Mouse (Mus musculus) inflammation-experienced regulatory T-cells, adult 6 months (primary cell): ENCODE data around the gene Zfp786. TPM values are rescaled to one million over a fixed set of nuclear protein-coding genes. Genes with fewer than 3 reads are reported as not detected.
"Not testable (repeated sequence)": the region's sequence is repeated elsewhere in the genome, so short reads cannot be mapped to it uniquely, and the experiment has no call there.

Source experiments
- ATAC-seq: one replicate; pipeline ENCODE4 v1.8.0; 2017
- polyA plus RNA-seq, 3 experiments: library from polyadenylated mRNA; unstranded; fragments of 100-300 nt; shearing (Covaris generic); gene quantifications; one replicate each; pipeline ENCODE4 v1.2.1; 2017

Gene Zfp786
- under 1 TPM in 2 of 3 experiments, not detected in 1; 0.11 to 0.34 TPM for polyA plus RNA-seq

DNA sequence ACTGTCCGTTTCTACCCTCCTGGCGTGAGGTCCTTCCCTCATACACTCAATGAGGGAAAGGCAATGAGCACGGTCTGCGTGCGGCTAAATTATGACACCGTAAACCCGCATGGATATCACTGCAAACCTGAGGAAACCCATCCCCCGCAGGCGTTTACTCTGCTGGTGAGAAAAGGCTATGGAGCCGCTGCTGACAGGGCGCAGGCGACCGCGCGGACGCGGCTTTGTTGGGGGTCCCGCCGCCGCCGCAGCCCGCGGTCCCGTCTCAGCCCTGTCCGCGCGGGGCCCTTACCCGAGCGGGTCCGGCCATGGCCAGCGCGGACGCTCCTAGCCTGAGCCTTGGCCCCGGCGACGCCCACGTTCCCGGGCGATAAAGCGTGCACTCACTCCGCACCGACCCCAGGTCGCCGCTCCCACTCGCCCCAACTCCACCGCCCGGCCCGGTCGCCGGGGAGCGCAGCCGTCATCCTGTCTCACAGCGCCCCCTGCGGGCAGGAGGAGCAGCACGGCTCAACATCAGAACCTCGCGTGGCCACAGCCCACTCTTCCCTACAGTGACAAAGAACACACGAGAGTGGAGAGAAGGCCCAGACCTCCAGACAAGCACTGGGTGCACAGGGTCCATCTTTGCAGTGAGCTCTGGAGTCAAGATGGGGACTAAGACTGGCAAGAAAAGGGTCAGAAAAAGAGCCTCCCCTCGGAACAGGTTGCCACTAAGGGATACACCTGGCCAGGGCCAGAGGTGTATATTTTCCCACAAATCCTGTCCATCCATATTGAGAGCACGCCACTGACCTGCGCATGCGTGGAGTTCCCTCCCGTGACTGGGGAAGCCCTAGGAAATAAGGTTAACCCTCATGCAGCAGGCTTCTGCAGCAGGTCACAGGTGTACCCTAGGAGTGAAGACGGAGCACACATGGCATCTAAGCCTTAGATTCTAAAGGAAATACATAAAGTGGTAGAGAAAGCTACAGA, at the start of gene Zfp786:
Gene Zfp786, minus strand, starts transcription at position 764 of the 975 bp plus-strand sequence.
- ATAC-seq: peak; percentile 91

DNA sequence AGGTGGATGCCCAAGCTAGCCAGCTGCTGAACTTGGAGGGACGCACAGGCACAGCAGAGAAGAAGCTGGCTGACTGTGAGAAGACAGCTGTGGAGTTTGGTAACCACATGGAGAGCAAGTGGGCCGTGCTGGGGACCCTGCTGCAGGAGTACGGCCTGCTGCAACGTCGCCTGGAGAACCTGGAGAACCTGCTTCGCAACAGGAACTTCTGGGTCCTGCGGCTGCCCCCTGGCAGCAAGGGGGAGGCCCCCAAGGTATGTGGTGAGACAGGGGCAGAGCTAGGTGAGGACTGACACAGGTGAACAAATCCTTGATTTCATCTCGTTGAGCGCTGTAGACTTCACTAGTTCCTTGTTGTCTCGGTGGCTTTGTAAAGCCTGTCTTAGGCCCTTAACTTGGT, 49.5 kb upstream of the Zfp786 start:
- no peak for ATAC-seq

DNA sequence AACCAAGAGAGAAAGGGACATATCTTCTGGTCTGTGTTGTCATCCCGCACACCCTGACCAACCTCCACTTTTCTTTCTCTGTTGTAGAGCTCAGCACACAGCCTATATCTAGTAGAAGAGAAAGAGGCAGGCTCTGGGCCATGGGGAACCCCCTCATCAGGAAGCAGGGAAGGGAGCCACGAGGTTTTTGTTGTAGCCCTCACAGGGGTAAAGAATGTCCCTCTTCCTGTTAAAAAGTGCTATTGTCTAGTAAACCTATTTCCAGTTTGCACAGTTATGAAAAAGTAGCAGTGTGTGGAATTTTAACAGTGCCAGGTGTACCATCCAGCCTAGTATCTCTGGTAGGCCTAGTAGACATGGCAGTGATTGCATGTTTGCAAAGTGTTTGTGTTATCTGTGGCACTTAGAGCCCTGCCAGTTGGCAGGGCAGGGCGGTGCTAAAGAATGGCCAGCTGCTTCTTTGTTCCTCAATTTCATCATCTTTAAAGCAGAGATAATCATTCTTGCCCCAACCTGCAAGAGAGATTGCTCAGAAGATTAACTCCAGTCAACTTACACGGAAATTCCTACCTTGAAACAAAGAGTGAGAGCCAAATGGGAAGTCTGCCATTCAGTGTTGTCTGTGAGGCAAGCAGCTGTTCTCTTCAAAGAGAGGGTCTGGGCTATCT, 48.5 kb upstream of the Zfp786 start:
- no peak for ATAC-seq

DNA sequence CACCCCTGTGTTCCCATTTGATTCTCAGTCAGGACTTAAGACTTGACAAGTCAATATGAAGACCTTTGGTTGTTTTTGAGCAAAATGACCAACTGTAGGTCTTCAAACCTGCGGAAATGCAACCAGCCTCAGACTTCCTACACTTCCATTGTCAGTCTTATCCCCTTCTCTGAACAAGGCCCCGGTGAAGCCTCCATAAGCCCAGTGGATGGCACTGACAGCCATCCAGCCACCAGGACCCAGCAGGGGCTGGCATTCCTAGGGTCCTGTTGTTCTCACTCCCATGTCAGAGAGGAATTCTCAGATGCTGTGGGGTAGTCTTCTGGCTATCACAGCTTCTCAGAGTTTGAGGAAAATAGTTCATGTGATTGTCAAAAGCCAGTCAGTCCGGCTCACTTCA, 47.9 kb upstream of the Zfp786 start:
- no peak for ATAC-seq

DNA sequence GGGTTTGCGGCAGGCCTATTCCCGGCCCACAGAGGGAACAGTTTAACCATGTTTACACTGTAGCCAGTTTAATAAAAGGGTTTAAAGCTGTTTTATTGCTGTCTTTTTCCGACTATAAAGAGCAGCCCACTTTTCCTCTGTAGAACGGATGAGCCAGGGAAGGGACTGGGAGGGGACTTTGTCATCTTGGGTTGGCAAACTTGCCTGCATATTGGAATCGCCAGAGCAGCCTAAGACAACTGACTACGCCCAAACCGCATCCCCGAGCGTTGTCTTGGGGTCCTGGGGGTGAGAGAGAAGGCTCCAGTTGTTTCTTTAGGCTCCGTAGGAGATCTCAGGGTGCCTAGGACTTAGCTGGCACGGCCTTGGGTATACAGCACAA, 47.5 kb upstream of the Zfp786 start:
- no peak for ATAC-seq

DNA sequence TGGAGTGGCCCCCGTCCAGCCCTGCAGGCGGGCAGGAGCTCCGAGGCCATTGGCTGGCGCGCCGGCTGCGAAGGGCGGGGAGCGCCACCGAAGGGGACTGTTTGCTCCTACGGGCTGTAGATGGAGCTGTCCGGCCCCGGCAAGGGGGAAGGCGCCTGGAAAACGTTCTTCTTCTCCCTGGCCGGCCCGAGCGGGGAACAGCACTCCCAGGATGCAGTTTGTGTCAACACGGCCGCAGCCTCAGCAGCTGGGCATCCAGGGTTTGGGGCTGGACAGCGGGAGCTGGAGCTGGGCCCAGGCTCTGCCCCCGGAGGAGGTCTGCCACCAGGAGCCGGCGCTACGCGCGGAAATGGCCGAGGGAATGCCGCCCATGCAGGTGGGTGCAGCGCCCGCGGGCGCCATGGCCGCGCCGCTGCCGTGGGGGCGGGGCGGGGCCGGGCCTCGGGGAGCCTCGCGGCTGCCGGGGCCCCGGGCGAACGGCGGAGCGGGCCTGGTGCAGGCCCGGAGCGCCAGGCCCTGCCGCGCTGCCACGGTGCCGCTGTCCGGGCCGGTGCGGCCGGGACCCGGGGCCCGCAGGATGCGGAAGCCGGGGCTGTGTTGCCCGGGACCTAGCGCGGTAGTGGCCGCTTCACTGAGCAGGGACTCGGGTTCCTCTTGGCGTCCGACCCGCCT, 46.9 kb upstream of the Zfp786 start:
- ATAC-seq: peak; percentile 78

DNA sequence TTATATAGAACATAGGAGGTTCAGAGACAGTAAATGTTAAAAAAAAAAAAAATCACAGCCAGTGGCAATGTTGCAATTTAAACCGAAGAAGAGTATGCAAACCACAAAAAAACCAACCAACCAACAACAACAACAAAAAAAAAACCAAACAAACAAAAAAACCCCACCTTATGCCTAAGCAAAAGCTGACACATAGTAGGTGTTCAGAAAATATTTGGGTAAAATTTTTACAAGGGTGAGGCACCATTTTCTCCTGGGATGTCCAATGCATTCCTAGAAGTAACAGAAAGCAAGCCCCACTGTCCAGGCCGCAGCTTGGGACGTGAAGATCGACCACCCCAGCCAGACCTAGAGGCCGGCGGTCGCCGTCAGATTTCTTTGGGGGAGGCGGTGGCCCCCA, 46.4 kb upstream of the Zfp786 start, which contains the start of gene Zfp282:
Gene Zfp282, plus strand, starts transcription at position 147 of the 400 bp plus-strand sequence.
- ATAC-seq: no peak

DNA sequence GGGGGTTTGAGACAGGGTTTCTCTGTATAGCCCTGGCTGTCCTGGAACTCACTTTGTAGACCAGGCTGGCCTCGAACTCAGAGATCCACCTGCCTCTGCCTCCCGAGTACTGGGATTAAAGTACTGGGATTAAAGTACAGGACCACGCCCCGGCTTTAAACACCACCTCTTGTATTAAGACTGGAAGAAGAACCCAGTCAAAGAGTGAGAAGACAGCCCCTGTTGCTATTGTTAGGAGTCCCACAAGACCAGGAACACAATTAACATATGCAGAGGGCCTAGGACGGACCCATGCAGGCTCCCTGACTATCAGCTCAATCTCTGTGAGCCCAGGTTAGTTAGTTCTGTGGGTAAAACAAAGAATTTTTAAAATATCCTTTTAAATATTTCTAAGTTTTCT, 41.6 kb upstream of the Zfp786 start:
- ATAC-seq: no peak

DNA sequence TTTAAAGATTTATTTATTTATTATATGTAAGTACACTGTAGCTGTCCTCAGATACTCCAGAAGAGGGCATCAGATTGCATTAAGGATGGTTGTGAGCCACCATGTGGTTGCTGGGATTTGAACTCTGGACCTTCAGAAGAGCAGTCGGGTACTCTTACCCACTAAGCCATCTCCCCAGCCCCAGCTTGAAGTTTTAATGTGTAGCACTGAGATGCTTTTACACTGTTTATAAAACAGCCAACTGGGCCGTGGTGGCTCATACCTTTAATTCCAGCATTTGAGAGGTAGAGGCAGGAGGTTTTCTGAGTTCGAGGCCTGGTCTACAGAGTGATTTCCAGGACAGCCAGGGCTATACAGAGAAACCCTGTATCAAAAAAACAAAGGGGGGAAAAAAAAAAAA, 27.1 kb upstream of the Zfp786 start:
- not testable (repeated sequence) for ATAC-seq

DNA sequence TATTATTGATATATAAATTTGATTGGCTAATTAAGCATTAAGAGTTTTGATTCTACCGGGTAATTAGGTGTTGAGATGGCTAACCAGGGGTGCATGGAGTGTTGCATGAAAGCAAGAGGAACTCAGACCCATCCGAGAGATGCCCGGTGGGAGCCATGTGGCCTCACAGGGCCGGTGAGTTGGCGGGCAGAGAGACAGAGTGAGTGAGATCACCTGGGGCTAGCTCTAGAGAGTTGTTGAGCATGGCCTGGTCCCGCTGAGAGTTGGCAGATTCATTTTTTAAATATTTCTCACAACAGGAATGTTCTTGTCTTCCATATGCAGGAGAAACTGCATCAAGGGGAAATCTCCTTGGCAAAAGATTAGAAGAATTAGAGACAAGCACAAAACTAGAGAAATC, 26.6 kb upstream of the Zfp786 start:
- ATAC-seq: no peak

DNA sequence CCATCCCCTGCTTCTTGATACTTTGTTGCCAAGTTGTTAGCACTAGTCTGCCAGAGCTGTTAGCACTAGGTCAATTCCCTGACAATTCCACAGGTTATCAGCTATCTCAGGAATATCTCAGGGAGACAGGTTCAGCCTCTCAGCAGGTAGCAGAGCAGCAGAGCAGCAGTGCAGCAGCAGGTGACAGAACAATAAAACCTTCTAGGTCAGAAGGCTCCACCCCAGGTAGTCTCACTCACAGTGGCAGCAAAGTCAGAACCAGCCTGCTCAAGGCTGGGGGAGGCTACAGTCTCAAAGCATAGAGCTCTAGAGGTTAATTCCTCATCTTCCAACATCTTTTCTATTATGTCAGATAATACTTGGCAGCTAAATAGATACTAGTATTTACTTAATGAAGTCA, 15.1 kb upstream of the Zfp786 start:
- no peak for ATAC-seq

DNA sequence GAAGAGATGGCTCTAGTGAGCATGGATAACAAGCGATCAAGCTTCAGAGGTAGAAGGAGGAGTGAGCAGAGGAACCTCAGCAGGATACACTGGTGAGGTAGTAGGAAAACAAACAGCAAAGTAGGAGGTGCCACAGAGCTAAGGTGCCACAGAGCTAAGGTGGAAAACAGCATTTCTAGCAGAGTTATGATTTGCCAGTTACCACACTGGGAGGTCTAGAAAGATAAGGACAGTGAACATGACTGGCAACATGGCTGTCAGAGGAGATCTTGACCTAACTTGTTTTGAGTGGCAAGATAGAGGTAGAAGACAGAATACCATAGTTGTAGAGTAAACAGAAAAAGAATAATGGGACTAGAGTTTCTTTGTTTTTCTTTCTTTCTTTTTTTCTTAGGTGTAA, 11.7 kb upstream of the Zfp786 start:
- no peak for ATAC-seq

DNA sequence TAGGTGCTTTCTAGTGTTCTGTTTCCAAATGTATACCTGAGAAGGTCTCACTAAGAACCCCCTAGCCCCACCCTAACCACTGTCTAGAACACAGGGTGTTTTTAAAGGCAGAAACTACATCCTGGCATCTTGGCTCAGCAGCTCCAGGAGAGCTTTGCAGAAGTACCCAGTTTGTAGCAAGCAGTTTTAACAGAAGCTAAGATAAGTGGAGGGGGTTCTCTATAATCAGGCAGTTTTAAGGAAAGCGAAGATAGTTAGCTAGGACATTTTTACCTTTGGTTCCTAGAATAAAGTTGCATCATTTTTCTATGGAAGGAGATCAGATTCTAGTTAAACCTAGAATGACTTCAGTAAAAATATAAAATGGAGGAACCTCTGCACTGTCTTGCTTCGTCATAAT, 11.2 kb upstream of the Zfp786 start:
- no peak for ATAC-seq

DNA sequence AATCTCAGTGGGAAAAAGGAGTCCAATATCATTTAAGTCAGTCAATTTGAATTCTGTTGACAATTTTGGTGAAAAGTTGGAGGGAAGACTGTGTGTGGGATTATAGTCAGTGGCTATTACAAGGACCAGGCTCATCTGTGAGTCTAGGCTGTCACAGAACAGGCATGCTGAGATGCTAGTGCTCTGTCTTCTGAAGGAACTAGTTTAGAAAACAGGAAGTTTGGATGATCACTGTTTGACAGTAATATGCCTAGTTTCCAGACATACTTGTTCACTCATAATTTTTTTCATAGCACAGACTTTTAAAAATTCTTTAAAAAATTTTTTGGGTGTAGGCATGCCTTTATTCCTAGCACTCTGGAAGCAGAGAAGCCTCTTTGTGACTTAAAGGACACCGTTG, 10.4 kb upstream of the Zfp786 start:
- no peak for ATAC-seq

DNA sequence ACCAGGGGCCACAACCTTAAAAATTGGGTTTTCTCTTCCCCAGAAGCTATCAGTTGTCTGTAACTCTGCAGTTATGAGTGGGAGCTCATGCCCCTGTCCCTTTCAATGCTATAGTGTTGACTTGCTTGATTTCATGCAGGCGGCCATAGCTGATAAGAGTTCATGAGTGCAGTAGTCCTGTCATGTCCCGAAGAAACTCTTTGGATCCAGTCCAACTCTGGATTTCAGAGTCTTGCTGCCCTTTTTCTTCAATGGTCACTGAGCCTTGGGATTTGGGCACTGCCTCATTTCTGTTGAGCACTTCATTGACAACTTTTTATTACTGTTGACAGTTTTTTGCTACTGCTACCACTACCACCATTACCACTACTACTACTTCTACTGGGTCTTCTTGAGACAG, 7.0 kb upstream of the Zfp786 start:
- no peak for ATAC-seq

DNA sequence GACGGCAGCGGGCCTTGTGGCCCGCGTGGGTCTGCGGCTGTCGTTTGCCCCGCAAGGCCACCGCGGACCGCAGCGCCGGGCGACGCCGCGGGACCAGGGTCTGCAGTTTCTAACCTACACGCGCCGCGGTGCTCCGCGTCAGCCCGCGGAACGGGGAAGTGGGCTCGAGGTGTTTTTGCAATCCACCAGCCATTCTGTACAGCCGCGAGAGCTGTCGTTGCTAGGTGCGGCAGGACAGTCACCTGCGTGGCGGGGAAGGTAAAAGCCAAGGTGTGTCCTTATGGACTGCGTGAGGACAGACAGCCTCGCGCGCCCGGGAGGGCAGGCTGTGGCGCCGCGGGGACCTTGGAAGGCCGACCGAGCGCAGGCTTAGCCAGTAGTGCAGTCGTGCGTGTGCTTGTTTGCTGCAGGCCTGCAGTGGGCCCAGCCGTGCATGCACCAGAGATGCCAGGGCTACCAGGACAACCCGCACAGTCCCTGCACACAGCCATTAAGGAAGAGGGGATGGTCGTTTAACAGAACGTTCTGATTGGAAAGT, 5.4 kb upstream of the Zfp786 start:
- ATAC-seq: peak; percentile 41

DNA sequence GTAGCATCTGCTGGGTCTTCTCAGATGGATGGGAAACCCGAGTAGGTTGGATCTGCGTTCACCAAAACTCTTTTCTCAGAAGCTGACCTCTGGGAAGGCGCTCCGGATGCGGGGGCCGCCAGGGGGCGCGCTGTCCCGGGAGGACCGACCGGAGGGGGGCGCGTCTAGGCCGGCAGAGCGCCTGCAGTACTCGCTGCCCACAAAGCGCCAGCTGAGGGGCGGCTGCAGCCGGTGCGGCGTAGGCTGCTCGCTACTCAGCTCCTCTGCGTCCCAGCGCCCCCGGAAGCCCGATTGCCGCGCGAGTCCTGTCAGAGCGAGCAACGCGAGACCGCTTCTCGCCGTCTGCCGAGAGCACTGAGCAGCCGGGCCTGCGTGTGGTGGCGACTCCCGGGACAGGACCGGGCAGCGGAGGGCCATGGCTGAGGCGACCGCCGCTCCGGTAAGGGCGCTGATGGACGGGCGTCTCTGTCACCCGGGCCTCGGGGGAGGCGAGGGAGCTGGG, 4.9 kb upstream of the Zfp786 start, which contains the start of gene Zfp398:
Gene Zfp398, plus strand, starts transcription at position 180 of the 502 bp plus-strand sequence.
- peak; percentile 95 for ATAC-seq

DNA sequence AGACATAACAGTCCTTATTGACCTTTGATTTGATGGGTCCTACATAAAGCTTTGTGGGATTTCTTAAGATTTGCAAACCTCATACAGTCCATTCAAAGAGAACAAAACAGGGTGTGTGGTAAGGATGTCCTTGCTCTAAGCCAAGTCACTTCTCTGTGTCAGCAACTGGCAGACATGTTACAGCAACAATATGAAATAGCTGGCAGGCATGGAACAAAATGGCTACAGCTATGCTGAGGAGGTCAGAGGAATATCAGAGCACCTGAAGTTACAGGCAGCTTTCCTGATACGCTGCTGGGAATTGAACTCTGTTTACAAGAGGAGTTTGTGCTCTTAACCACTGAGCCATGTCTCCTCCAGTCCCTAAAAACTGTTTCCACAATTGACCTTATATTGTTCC, 1.6 kb upstream of the Zfp786 start:
- ATAC-seq: no peak

DNA sequence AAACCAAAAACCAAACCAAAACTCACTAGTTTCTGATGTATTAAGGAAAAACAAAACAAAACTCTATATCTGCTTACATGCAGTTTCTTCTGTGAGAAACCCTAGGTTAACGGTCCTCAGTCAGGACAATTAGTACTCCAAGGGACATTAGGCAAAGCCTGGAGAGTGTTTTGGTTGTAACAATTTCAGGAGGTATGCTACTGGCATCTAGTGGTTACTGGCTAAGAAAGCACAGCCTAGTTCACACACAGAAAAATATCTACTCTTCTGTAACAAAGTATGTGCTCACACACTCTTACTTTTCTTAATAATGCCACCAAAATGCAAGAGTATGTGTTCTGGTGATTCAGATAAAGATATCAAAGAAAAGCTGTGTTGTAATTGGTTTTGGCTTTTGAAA, 1.7 kb downstream of the Zfp786 start:
- no peak for ATAC-seq

DNA sequence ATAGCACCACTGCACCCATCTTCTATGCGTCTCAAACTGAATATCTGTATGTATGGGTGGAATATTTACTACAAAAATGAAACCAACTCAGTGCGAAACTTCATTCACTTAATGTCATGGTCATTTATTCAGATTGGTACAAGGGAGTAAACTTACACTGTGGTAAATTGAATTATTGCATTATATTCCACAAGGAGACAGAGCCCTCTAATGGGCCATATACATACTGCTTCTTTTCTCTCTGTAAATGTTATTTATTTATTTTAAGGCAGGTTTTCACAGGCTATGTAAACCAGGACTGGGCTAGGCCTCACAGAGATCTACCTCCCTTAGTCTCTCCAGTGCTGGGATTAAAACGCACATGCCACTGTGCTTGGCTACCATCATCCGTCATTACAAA, 3.2 kb downstream of the Zfp786 start:
- no peak for ATAC-seq

DNA sequence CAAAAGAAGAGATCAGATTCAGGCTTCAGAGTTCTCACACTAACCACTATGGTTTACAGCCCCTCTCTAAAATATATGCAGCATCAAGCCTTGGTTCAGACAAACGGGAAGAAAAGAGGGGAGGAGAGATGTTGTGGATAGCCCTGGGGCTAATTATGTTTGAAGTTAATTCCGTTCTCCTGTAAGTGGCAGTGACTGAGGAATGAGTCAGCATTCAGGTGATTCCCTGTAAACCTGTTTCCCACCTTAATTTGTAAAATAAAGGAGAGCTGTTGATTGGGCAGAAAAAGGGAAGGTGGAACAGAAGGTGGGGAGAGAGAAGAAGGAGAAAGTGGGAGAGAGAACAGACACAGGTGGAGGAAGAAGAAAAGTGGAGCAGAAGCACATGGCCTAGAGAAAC, 6.4 kb downstream of the Zfp786 start:
- ATAC-seq: no peak

DNA sequence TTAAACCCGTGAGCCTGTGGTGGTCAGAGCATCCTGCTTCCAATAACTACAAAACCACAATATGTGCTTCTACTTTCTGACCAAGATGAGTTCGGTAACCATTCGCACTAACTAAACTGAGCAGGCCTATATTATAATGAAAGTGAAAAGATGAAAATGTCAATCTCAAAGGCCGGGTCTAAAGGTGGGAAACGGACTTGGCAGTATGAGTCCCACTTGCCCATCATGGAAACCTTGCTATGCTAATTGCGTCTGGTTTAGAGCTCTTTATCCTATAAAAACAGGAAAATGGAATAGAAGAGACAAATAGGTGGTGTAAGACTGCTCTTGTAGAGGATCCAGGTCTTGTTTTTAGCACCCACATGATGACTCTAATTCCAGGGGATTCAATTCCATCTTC, 8.9 kb downstream of the Zfp786 start:
- no peak for ATAC-seq

DNA sequence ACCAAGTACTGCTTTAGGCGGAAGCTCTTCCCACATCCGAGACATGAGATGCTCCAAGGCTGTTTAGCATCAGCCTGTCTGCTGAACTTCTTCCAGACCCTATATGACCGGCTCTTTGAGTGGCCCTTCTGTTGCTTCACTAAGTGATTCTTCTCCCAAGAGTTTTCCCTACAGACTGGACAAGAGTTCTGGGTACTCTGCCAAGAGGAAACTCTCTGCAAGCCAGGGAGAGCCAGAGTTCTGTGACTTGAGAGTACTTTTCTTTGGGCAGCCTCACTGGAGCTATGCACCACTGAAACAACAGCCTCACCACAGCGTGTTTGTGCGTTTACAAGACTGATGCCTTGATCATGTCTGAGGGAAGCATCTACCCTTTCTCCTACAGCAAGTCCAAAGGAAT, 9.4 kb downstream of the Zfp786 start:
- ATAC-seq: no peak
